Mouse (Mus musculus) kidney, embryonic 14.5 days (tissue): ENCODE measurements around the gene Ubxn6. TPM values are rescaled to one million over a fixed set of nuclear protein-coding genes. Genes with fewer than 3 reads are reported as not detected.
A peak's percentile ranks its signal among the peaks of the same experiment; 100 is the strongest.

Experiments used
- ATAC-seq: fragments of 200-750 bp; cut with Nextera tagmentation; 2 replicates; pipeline ENCODE4 v1.8.0; 2017; ENCODE audit warnings: moderate number of reproducible peaks, mild to moderate bottlenecking, moderate TSS enrichment, moderate library complexity; ENCODE audit not compliant: low FRiP score, low TSS enrichment
- H3K27ac ChIP-seq: fragments of 300-500 bp; sonication (generic); 2 replicates; pipeline ENCODE4 v1.5.1; 2014; ENCODE audit warnings: low read depth, mild to moderate bottlenecking, low read length, moderate library complexity, mixed read lengths
- H3K27me3 ChIP-seq: fragments of 300-500 bp; sonication (generic); 2 replicates; pipeline ENCODE4 v1.6.1; 2014; ENCODE audit warnings: mild to moderate bottlenecking, low read length; ENCODE audit not compliant: control insufficient read depth, insufficient read depth
- H3K36me3 ChIP-seq: fragments of 300-500 bp; sonication (generic); 2 replicates; pipeline ENCODE4 v1.6.1; 2014; ENCODE audit warnings: low read length, mixed read lengths; ENCODE audit not compliant: control insufficient read depth, insufficient read depth
- H3K4me1 ChIP-seq: fragments of 300-500 bp; sonication (generic); 2 replicates; pipeline ENCODE4 v1.6.1; 2014; ENCODE audit warnings: low read length, mixed read lengths; ENCODE audit not compliant: control insufficient read depth, insufficient read depth
- H3K4me2 ChIP-seq: fragments of 300-500 bp; sonication (generic); replicated peaks from 2 replicates; pipeline ENCODE4 v1.6.1; 2014; ENCODE audit warnings: low read depth, mild to moderate bottlenecking, low read length
- H3K4me3 ChIP-seq: fragments of 300-500 bp; sonication (generic); 2 replicates; pipeline ENCODE4 v1.5.1; 2014; ENCODE audit warnings: mild to moderate bottlenecking, low read length
- H3K9ac ChIP-seq: fragments of 300-500 bp; sonication (generic); 2 replicates; pipeline ENCODE4 v1.6.1; 2014; ENCODE audit warnings: low read depth, mild to moderate bottlenecking, low read length, moderate library complexity
- H3K9me3 ChIP-seq: fragments of 300-500 bp; sonication (generic); 2 replicates; pipeline ENCODE4 v1.6.1; 2016; ENCODE audit warnings: low read length; ENCODE audit not compliant: control insufficient read depth
- WGBS: fragments of 180-500 bp; shearing (Covaris S2); extraction: QIAGEN DNeasy Blood & Tissue Kit; methylation state at CpG from one replicate; pipeline ENCODE4 v1.1.7; 2014; 5-methylcytosine and 5-hydroxymethylcytosine counted together
- polyA plus RNA-seq: library from polyadenylated mRNA; unstranded; fragments of >200 nt; fragmentation: Nextera tagmentation; extraction: Ambion mirVana; gene quantifications from 2 replicates; pipeline ENCODE4 v1.2.1, GENCODE M21; 2014

The Ubxn6 gene
- polyA plus RNA-seq, 1 experiment from 2014 or later, result 42.8 TPM

- no peaks in the 10 kb centered on the region for H3K9me3 ChIP-seq
- no peaks in the 10 kb centered on the region for H3K27me3 ChIP-seq
- H3K36me3 ChIP-seq, result peaks cover 12% of the 10 kb centered on the region
- peak overlapping the region; percentile 47 for H3K4me2 ChIP-seq
- under 1% methylated on average over 12 of the region's 12 CpGs for WGBS
- peak overlapping the region; percentile 74 for H3K4me3 ChIP-seq
- no peak for ATAC-seq
- H3K27ac ChIP-seq, result peak overlapping the region; percentile 75
- peaks cover 9% of the 10 kb centered on the region; the same call in 1 of the 2 replicates for H3K4me1 ChIP-seq
- H3K9ac ChIP-seq, result peak overlapping the region; percentile 84
Measured at GRCm38 (mm10) chr17:56040857-56041163, 34.0 kb downstream of the Ubxn6 start.

DNA sequence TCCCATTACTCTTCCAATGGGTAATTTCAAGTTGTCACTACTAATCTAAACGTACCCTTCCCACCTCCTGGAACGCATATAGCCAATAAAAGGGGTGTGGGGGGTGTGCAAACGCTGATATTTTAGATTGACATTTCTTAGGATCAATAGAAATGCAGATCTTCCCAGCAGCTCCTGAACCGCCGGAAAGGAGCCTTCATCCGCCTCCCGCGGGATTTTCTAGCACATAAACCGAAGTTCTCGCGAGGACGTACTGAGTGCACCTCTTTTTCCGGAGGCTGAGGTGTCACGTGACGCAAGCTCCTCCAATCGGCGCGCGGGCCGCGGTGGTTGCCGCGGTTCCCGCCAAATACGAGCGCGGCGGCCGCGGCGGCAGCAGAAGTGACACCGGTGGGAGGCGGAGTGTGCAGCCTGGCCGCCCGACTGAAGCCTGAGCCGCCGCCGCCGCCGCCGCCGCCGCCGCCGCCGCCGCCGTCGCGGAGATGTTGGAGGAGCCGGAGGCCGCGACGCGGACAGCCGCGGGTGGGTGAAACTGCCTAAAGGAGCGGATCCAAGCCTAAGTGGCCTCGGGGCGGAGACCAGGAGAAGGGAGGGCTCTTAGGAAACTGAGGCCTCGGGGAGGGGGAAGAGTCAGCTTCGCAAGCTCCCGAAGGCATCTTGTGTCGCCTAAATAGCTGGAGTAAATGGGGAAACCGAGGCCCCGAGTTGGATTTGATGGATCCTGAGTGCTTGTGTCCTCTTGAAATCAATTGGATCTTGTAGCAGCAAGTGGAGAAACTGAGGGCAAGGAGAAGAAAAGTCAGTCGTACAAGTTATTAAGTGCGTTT, 34.6 kb downstream of the Ubxn6 start, which contains the start of gene Chaf1a:
Gene Chaf1a, plus strand, starts transcription at position 410 of the 827 bp plus-strand sequence.
- Histone ChIP-seq H3K36me3 (peaks cover 7% of the 10 kb centered on the region), H3K9ac (peak within 1 kb of the TSS; percentile 84), H3K9me3 (no peaks in the 10 kb centered on the region), H3K27me3 (no peaks in the 10 kb centered on the region), H3K27ac (peak within 1 kb of the TSS; percentile 75), H3K4me3 (peak within 1 kb of the TSS; percentile 74), H3K4me1 (peaks cover 13% of the 10 kb centered on the region), H3K4me2 (peak within 1 kb of the TSS; percentile 47)
- under 1% methylated on average over 59 of the region's 68 CpGs for WGBS
- peak; percentile 82 for ATAC-seq

- H3K4me2 ChIP-seq, result peak overlapping the region; percentile 47
- peaks cover 12% of the 10 kb centered on the region for H3K36me3 ChIP-seq
- peak overlapping the region; percentile 74; the same call in 1 of the 2 replicates for H3K4me3 ChIP-seq
- no peak overlapping the region; the same call in 1 of the 2 replicates for H3K9ac ChIP-seq
- no peaks in the 10 kb centered on the region for H3K27me3 ChIP-seq
- H3K27ac ChIP-seq, result no peak overlapping the region
- no peak for ATAC-seq
- H3K4me1 ChIP-seq, result peaks cover 20% of the 10 kb centered on the region
- no peaks in the 10 kb centered on the region for H3K9me3 ChIP-seq
- WGBS, result 74% methylated on average over 4 of the region's 4 CpGs
Measured at GRCm38 (mm10) chr17:56039345-56039744, 35.5 kb downstream of the Ubxn6 start.

GRCm38 (mm10) chr17:56038583-56039261, 36.1 kb downstream of the Ubxn6 start:
- 90% methylated on average over 8 of the region's 8 CpGs for WGBS
- no peak for ATAC-seq
- no peak overlapping the region for H3K9ac ChIP-seq
- peaks cover 25% of the 10 kb centered on the region for H3K4me1 ChIP-seq
- no peak overlapping the region for H3K4me2 ChIP-seq
- H3K36me3 ChIP-seq, result peaks cover 12% of the 10 kb centered on the region
- H3K27me3 ChIP-seq, result no peaks in the 10 kb centered on the region
- H3K4me3 ChIP-seq, result no peak overlapping the region
- H3K27ac ChIP-seq, result no peak overlapping the region
- H3K9me3 ChIP-seq, result no peaks in the 10 kb centered on the region

DNA sequence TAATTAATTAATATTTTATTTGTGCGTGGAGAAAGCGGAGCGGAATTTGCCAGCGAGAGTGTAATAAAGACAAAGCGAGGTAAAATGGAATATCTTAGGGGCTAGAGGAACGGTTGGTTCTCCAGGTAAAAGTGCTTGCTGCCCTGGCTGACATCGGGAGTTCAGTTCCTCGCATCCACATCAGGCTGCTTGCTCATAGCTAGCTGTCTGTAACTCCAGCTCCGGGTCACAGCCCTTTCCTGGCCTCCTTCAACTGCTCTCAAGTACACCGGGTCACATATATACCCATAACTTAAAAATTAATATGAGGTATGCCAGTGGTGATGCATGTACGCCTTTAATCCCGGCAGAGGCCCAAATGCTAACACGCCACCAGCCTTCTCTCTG, 37.9 kb downstream of the Ubxn6 start:
- ATAC-seq, result peak; percentile 0; the same call in 1 of the 2 replicates
- no peak overlapping the region for H3K27ac ChIP-seq
- H3K9me3 ChIP-seq, result no peaks in the 10 kb centered on the region
- peak overlapping the region; percentile 42 for H3K4me2 ChIP-seq
- peak overlapping the region; percentile 91 for H3K4me3 ChIP-seq
- 33% methylated on average over 13 of the region's 13 CpGs for WGBS
- H3K4me1 ChIP-seq, result peaks cover 34% of the 10 kb centered on the region
- peak overlapping the region; percentile 40 for H3K9ac ChIP-seq
- H3K27me3 ChIP-seq, result no peaks in the 10 kb centered on the region
- H3K36me3 ChIP-seq, result peaks cover 19% of the 10 kb centered on the region

DNA sequence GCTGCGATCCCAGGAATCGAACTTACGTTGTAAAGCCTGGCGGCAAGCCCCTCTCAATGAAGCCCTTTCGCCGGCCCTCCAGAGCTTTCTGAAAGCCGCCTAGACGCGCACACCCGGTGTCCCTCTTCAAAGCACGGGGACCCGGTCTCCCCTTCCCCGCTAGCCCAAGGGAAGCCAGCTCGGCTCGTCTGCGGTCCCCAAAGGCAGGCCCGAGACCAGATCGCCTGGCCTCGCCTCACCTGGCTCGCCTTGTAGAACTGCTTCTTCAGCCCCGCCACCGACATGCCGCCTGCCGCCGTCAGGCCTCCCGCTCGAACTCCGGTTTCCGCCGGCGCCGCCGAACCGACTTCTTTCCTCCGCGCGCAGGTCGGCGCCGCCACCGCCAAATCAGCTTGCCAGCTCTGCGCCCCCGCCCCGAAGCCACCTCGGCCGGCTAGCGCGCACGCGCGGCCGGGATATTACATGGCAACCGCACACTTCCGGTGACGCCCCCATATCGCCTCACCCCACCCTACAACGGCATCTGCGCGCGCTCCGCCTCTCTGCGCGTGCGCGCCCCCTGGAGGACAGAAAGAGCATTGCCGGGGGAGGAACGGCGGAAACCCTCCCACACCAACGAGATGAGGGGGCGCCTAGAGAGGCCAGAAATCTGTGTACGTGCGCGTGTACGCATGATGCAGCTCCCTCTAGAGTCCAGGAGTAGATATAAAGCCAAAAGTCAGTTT, 38.5 kb downstream of the Ubxn6 start, which contains the start of gene Sh3gl1:
Gene Sh3gl1, minus strand, starts transcription at position 460 of the 725 bp plus-strand sequence.
- ATAC-seq, result peak; percentile 92
- Histone ChIP-seq H3K4me1 (peaks cover 32% of the 10 kb centered on the region), H3K27me3 (no peaks in the 10 kb centered on the region), H3K9me3 (no peaks in the 10 kb centered on the region), H3K27ac (peak within 1 kb of the TSS; percentile 93), H3K36me3 (peaks cover 19% of the 10 kb centered on the region), H3K9ac (peak within 1 kb of the TSS; percentile 94), H3K4me3 (peak within 1 kb of the TSS; percentile 91), H3K4me2 (peak within 1 kb of the TSS; percentile 70)
- WGBS, result under 1% methylated on average over 72 of the region's 74 CpGs

GRCm38 (mm10) chr17:56035216-56035615, 39.6 kb downstream of the Ubxn6 start:
- ATAC-seq, result no peak
- H3K4me2 ChIP-seq, result peak overlapping the region; percentile 70
- H3K9me3 ChIP-seq, result no peaks in the 10 kb centered on the region
- peaks cover 19% of the 10 kb centered on the region for H3K36me3 ChIP-seq
- H3K4me3 ChIP-seq, result peak overlapping the region; percentile 91
- WGBS, result 54% methylated on average over 4 of the region's 4 CpGs
- H3K27ac ChIP-seq, result no peak overlapping the region
- no peaks in the 10 kb centered on the region for H3K27me3 ChIP-seq
- peaks cover 30% of the 10 kb centered on the region for H3K4me1 ChIP-seq
- peak overlapping the region; percentile 94 for H3K9ac ChIP-seq

GRCm38 (mm10) chr17:56034726-56035100, 40.1 kb downstream of the Ubxn6 start:
- no peaks in the 10 kb centered on the region for H3K9me3 ChIP-seq
- 81% methylated on average over 6 of the region's 6 CpGs for WGBS
- H3K4me2 ChIP-seq, result peak overlapping the region; percentile 70
- H3K9ac ChIP-seq, result peak overlapping the region; percentile 94
- ATAC-seq, result no peak
- H3K4me1 ChIP-seq, result peaks cover 30% of the 10 kb centered on the region
- H3K27ac ChIP-seq, result no peak overlapping the region
- H3K36me3 ChIP-seq, result peaks cover 20% of the 10 kb centered on the region
- H3K27me3 ChIP-seq, result no peaks in the 10 kb centered on the region
- H3K4me3 ChIP-seq, result peak overlapping the region; percentile 91; the same call in 1 of the 2 replicates
